Mouse (Mus musculus) liver, postnatal 0 days (tissue): ENCODE results near the gene Abhd6.

ENCODE experiments used
- CTCF ChIP-seq: sonication (generic); IDR thresholded peaks from 2 replicates; pipeline ENCODE4 v1.5.1; 2016; ENCODE audit warnings: antibody characterized with exemption, low read depth
- EP300 ChIP-seq: IDR thresholded peaks from 2 replicates; pipeline ENCODE4 v1.6.1; 2016; ENCODE audit warnings: antibody characterized with exemption, low read depth, mild to moderate bottlenecking

- no peak for TF ChIP-seq CTCF
- no peak for TF ChIP-seq EP300
These were observed 17.3 kb downstream of the Abhd6 start for GRCm38 (mm10) chr14:8020011-8020410.
